Mouse (Mus musculus): Measurements from ENCODE around the gene Rnf224. TPM values are rescaled to one million over a fixed set of nuclear protein-coding genes. Genes with fewer than 3 reads are reported as not detected.

The Rnf224 gene
- total RNA-seq (2012; rRNA removed) (not detected in 2 replicates), polyA plus RNA-seq (2012; ENCODE audit: insufficient read depth in 1 of 2, insufficient read length in 2 of 2, low read depth in 1 of 2, low replicate concordance in 2 of 2, missing spikeins in 1 of 2) (under 1 TPM in 1 of 2 experiments, not detected in 1; 0.10 TPM)

- DNase-seq (ENCODE audit: low read depth, low spot score): no peak
- H3K9me3 ChIP-seq (replicated peaks; ENCODE audit: insufficient read depth, low read length): no peaks in the 10 kb centered on the region
- no peak within 1 kb of the TSS for H3K4me3 ChIP-seq (ENCODE audit: control insufficient read depth in 1 of 2, insufficient read depth in 1 of 2, low read depth in 2 of 2, low read length in 2 of 2)
- no peak within 1 kb of the TSS for H3K9ac ChIP-seq (ENCODE audit: control insufficient read depth, low read depth, low read length, poor library complexity, severe bottlenecking)
- peaks cover 6 to 33% of the 10 kb centered on the region in 2 experiments for H3K4me1 ChIP-seq (ENCODE audit: control insufficient read depth in 1 of 2, insufficient read depth in 2 of 2, low read length in 2 of 2)
- no peaks in the 10 kb centered on the region for H3K27me3 ChIP-seq (ENCODE audit: control insufficient read depth in 1 of 2, insufficient read depth in 2 of 2, low read length in 2 of 2)
- no peak within 1 kb of the TSS for H3K27ac ChIP-seq (ENCODE audit: control insufficient read depth, low read depth, low read length)
- H3K79me2 ChIP-seq (ENCODE audit: control insufficient read depth, insufficient read depth, low read length, poor library complexity): no peaks in the 10 kb centered on the region; the same call in 1 of the 2 replicates
- H3K36me3 ChIP-seq (ENCODE audit: control insufficient read depth in 1 of 2, insufficient read depth in 2 of 2, low read length in 2 of 2): peaks cover 0 to 6% of the 10 kb centered on the region in 2 experiments; a peak in 2 of 4 replicates
- TF ChIP-seq MYB (IDR thresholded peaks at IDR 0.05; ENCODE audit: low read depth, low read length) (no peak), POLR2AphosphoS2 (IDR thresholded peaks at IDR 0.05; ENCODE audit: low read length) (no peak), GABPA (IDR thresholded peaks at IDR 0.05; ENCODE audit: low read depth, low read length) (no peak), JUND (IDR thresholded peaks at IDR 0.05; ENCODE audit: low read depth, low read length) (no peak), CHD1 (IDR thresholded peaks at IDR 0.05; ENCODE audit: low read depth, low read length) (no peak), MAX (IDR thresholded peaks at IDR 0.05; ENCODE audit: low read length) (no peak), ZC3H11A (IDR thresholded peaks at IDR 0.05; ENCODE audit: low read depth, low read length) (no peak), ETS1 (IDR thresholded peaks at IDR 0.05; ENCODE audit: low read depth, low read length) (no peak), SMC3 (IDR thresholded peaks at IDR 0.05; ENCODE audit: low read depth, low read length) (no peak), MYC (IDR thresholded peaks at IDR 0.05; ENCODE audit: low read depth, low read length) (no peak), RAD21 (IDR thresholded peaks at IDR 0.05; ENCODE audit: low read depth, low read length) (no peak), KAT2A (conservative IDR thresholded peaks at IDR 0.05; ENCODE audit: low read depth, low read length) (no peak), MXI1 (IDR thresholded peaks at IDR 0.05; ENCODE audit: low read depth, low read length) (no peak), ZMIZ1 (IDR thresholded peaks at IDR 0.05; ENCODE audit: low read depth, low read length) (no peak), TAL1 (IDR thresholded peaks at IDR 0.05; ENCODE audit: low read length) (no peak), POLR2A (IDR thresholded peaks at IDR 0.05; ENCODE audit: control insufficient read depth in 1 of 2, insufficient read depth in 1 of 2, low read depth in 1 of 2, low read length in 2 of 2, poor library complexity in 1 of 2) (no peak), ELF1 (IDR thresholded peaks at IDR 0.05; ENCODE audit: low read depth, low read length) (no peak), E2F4 (IDR thresholded peaks at IDR 0.05; ENCODE audit: borderline replicate concordance, low read depth, low read length) (no peak), USF2 (IDR thresholded peaks at IDR 0.05; ENCODE audit: borderline replicate concordance in 1 of 2, insufficient read depth in 1 of 2, low read depth in 1 of 2, low read length in 2 of 2) (no peak)
These were observed at the start of gene Rnf224 for GRCm38 (mm10) chr2:25236614-25237013. Gene Rnf224 (minus strand): TSS chr2:25236787.

- H3K4me3 ChIP-seq (ENCODE audit: control insufficient read depth in 1 of 2, insufficient read depth in 1 of 2, low read depth in 2 of 2, low read length in 2 of 2): no peak overlapping the region
- peaks cover 0 to 11% of the 10 kb centered on the region in 2 experiments; a peak in 2 of 4 replicates for H3K36me3 ChIP-seq (ENCODE audit: control insufficient read depth in 1 of 2, insufficient read depth in 2 of 2, low read length in 2 of 2)
- no peaks in the 10 kb centered on the region for H3K27me3 ChIP-seq (ENCODE audit: control insufficient read depth in 1 of 2, insufficient read depth in 2 of 2, low read length in 2 of 2)
- DNase-seq (ENCODE audit: low read depth, low spot score): peak; percentile 55
- H3K9me3 ChIP-seq (replicated peaks; ENCODE audit: insufficient read depth, low read length): no peaks in the 10 kb centered on the region
- TF ChIP-seq HCFC1 (IDR thresholded peaks at IDR 0.05; ENCODE audit: low read depth, low read length) (no peak), SIN3A (IDR thresholded peaks at IDR 0.05; ENCODE audit: low read length) (peak; percentile 28; the same call in 1 of the 2 replicates), E2F4 (IDR thresholded peaks at IDR 0.05; ENCODE audit: borderline replicate concordance, low read depth, low read length) (no peak), MEF2A (IDR thresholded peaks at IDR 0.05; ENCODE audit: extremely low read depth, insufficient replicate concordance, low read depth, low read length, poor library complexity, severe bottlenecking) (no peak), NRF1 (IDR thresholded peaks at IDR 0.05; ENCODE audit: insufficient read depth, low read depth, low read length, poor library complexity, severe bottlenecking) (no peak), EP300 (IDR thresholded peaks at IDR 0.05; ENCODE audit: low read depth in 1 of 2, low read length in 2 of 2) (peak in 1 of 2 experiments; percentile 27; a peak in 1 of 4 replicates)
- H3K27ac ChIP-seq (ENCODE audit: control insufficient read depth, low read depth, low read length): peak overlapping the region; percentile 50
- no peak overlapping the region for H3K9ac ChIP-seq (ENCODE audit: control insufficient read depth, low read depth, low read length, poor library complexity, severe bottlenecking)
- H3K4me1 ChIP-seq (ENCODE audit: control insufficient read depth in 1 of 2, insufficient read depth in 2 of 2, low read length in 2 of 2): peaks cover 7 to 35% of the 10 kb centered on the region in 2 experiments
- no peaks in the 10 kb centered on the region for H3K79me2 ChIP-seq (ENCODE audit: control insufficient read depth, insufficient read depth, low read length, poor library complexity)
These were observed 49.7 kb upstream of the Rnf224 start for GRCm38 (mm10) chr2:25286314-25286713.
